13 mouse cellular contexts compared by ENCODE assay signal in the genomic region with DNA sequence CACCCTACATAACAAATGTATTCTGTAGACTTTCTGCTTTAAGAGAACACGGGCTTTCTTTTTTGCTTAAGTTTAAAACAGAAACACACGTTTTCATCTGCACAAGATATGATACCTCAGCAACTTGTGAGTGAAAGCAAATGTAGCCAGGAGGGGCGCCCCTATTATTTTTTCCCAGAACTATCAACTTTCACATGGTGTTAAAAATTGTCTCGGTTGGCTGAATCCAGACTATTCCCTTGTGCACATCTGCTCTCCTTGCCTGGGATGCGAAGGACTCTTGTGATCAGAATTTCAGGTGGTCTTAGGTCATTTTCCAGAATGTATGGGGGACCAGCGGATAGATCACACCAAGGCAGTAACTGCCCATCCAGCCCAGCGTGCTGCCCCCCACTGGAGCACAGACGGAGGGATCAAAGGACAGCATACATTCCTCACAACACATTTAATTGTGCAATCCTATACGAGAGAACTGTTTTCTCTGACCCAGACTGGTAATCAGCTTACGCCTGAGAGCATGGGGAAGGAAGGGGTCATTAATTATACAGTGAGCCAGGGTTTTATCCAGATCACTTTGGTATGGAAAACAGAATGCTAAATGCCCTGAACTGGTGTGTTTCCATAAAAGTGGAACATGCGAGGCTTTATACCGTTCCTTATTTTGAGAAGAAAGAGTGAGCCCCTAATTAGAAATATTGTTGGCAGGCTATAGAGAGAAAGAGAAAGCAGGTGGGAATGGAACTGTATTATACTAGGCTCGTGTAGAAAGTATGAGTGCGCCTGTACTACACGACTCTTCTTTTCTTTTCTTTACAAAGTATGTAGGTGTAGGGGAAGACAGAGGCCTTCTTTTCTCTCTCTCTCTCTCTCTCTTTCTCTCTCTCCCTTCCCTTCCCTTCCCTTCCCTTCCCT.
DNase-seq lines count a peak whose midpoint lies in the region; ATAC-seq lines count a peak whose summit lies in the region.
"Had no signal": no experiment of that assay in that cellular context is flagged by ENCODE, and none has a peak within 500 bp of the region (broad histone marks: within the 10 kb centered on the region; RNA-seq: fewer than 3 reads in every experiment).

No protein-coding gene starts in this region.

- H3K9ac ChIP-seq in hindbrain, embryonic 12.5 days, result no peak overlapping the region
- no peak overlapping the region for H3K9ac ChIP-seq in hindbrain, embryonic 13.5 days
- H3K9ac ChIP-seq in embryonic facial prominence, embryonic 11.5 days (replicated peaks; ENCODE audit: low read length), result no peak overlapping the region
- no peak overlapping the region for H3K9ac ChIP-seq in hindbrain, embryonic 15.5 days
- no peak overlapping the region for H3K9ac ChIP-seq in midbrain, embryonic 16.5 days (ENCODE audit: low read depth, low read length)

- ATAC-seq in hindbrain, embryonic 12.5 days (ENCODE audit: low FRiP score), result peak; percentile 55; the same call in 1 of the 2 replicates
- ATAC-seq in hindbrain, embryonic 13.5 days (ENCODE audit: low FRiP score), result no peak
- peak; percentile 63 for ATAC-seq in embryonic facial prominence, embryonic 11.5 days (replicated peaks; ENCODE audit: insufficient number of reproducible peaks, low FRiP score, low TSS enrichment, low read depth)
- ATAC-seq in hindbrain, embryonic 15.5 days (ENCODE audit: low FRiP score, low read depth), result 0 out of 2 replicates have a peak, but pooled peaks have one; percentile 52
- peak; percentile 61; the same call in 1 of the 2 replicates for ATAC-seq in midbrain, embryonic 16.5 days

- no peaks in the 10 kb centered on the region for H3K36me3 ChIP-seq in hindbrain, embryonic 12.5 days
- H3K36me3 ChIP-seq in hindbrain, embryonic 13.5 days, result no peaks in the 10 kb centered on the region
- no peaks in the 10 kb centered on the region for H3K36me3 ChIP-seq in embryonic facial prominence, embryonic 11.5 days (replicated peaks; ENCODE audit: control insufficient read depth, insufficient read depth, low read depth, low read length)
- no peaks in the 10 kb centered on the region for H3K36me3 ChIP-seq in hindbrain, embryonic 15.5 days
- no peaks in the 10 kb centered on the region for H3K36me3 ChIP-seq in midbrain, embryonic 16.5 days (ENCODE audit: control insufficient read depth, insufficient read depth, low read length)

- H3K9me3 ChIP-seq in hindbrain, embryonic 12.5 days (replicated peaks), result no peaks in the 10 kb centered on the region
- H3K9me3 ChIP-seq in hindbrain, embryonic 13.5 days, result no peaks in the 10 kb centered on the region
- no peaks in the 10 kb centered on the region for H3K9me3 ChIP-seq in embryonic facial prominence, embryonic 11.5 days (replicated peaks; ENCODE audit: control insufficient read depth, low read length)
- H3K9me3 ChIP-seq in hindbrain, embryonic 15.5 days, result no peaks in the 10 kb centered on the region
- H3K9me3 ChIP-seq in midbrain, embryonic 16.5 days (replicated peaks; ENCODE audit: control insufficient read depth, low read length, poor library complexity, severe bottlenecking), result no peaks in the 10 kb centered on the region

- no peak overlapping the region for H3K4me3 ChIP-seq in hindbrain, embryonic 12.5 days
- H3K4me3 ChIP-seq in hindbrain, embryonic 13.5 days, result no peak overlapping the region
- H3K4me3 ChIP-seq in embryonic facial prominence, embryonic 11.5 days (ENCODE audit: low read depth, low read length), result no peak overlapping the region
- no peak overlapping the region for H3K4me3 ChIP-seq in hindbrain, embryonic 15.5 days
- H3K4me3 ChIP-seq in midbrain, embryonic 16.5 days (ENCODE audit: low read depth, low read length), result no peak overlapping the region
- H3K4me3 ChIP-seq: erythroblast, embryonic 14.5 days; layer of hippocampus, adult 2 months had no signal

- H3K4me1 ChIP-seq in hindbrain, embryonic 12.5 days, result peaks cover 20% of the 10 kb centered on the region
- H3K4me1 ChIP-seq in hindbrain, embryonic 13.5 days (replicated peaks), result peaks cover 18% of the 10 kb centered on the region
- H3K4me1 ChIP-seq in embryonic facial prominence, embryonic 11.5 days (ENCODE audit: control insufficient read depth, insufficient read depth, low read length), result peaks cover 3% of the 10 kb centered on the region
- H3K4me1 ChIP-seq in hindbrain, embryonic 15.5 days (replicated peaks), result peaks cover 8% of the 10 kb centered on the region; the same call in 1 of the 2 replicates
- 0 out of 2 replicates have a peak, but pooled peaks cover 5% of the 10 kb centered on the region for H3K4me1 ChIP-seq in midbrain, embryonic 16.5 days (ENCODE audit: control insufficient read depth, insufficient read depth, low read length)

- H3K4me2 ChIP-seq in hindbrain, embryonic 12.5 days (replicated peaks), result no peak overlapping the region
- no peak overlapping the region for H3K4me2 ChIP-seq in hindbrain, embryonic 13.5 days
- no peak overlapping the region for H3K4me2 ChIP-seq in embryonic facial prominence, embryonic 11.5 days (ENCODE audit: low read depth, low read length)
- H3K4me2 ChIP-seq in hindbrain, embryonic 15.5 days, result no peak overlapping the region
- no peak overlapping the region for H3K4me2 ChIP-seq in midbrain, embryonic 16.5 days (ENCODE audit: low read length)

- H3K27me3 ChIP-seq in hindbrain, embryonic 12.5 days, result no peaks in the 10 kb centered on the region
- no peaks in the 10 kb centered on the region for H3K27me3 ChIP-seq in hindbrain, embryonic 13.5 days
- no peaks in the 10 kb centered on the region for H3K27me3 ChIP-seq in embryonic facial prominence, embryonic 11.5 days (ENCODE audit: control insufficient read depth, insufficient read depth, low read length)
- no peaks in the 10 kb centered on the region for H3K27me3 ChIP-seq in hindbrain, embryonic 15.5 days
- no peaks in the 10 kb centered on the region for H3K27me3 ChIP-seq in midbrain, embryonic 16.5 days (ENCODE audit: control insufficient read depth, insufficient read depth, low read depth, low read length)

- no peak overlapping the region for H3K27ac ChIP-seq in hindbrain, embryonic 12.5 days
- H3K27ac ChIP-seq in hindbrain, embryonic 13.5 days, result no peak overlapping the region
- no peak overlapping the region for H3K27ac ChIP-seq in embryonic facial prominence, embryonic 11.5 days (replicated peaks; ENCODE audit: low read depth, low read length)
- H3K27ac ChIP-seq in hindbrain, embryonic 15.5 days (replicated peaks), result no peak overlapping the region
- H3K27ac ChIP-seq in midbrain, embryonic 16.5 days (ENCODE audit: low read length), result peak overlapping the region; percentile 49; the same call in 1 of the 2 replicates
- H3K27ac ChIP-seq: layer of hippocampus, adult 2 months had no signal

- peak; percentile 31 for DNase-seq in embryonic facial prominence, embryonic 11.5 days (ENCODE audit: low spot score)
- DNase-seq in layer of hippocampus, adult 18-20 months (ENCODE audit: low spot score in 2 of 2), result no peak
- no peak for DNase-seq in cerebellum, postnatal 10 days
- DNase-seq in urinary bladder, adult 2 months (ENCODE audit: low spot score), result no peak
- DNase-seq: cerebellum, adult 11-12 months; heart, adult 18-20 months; thymus, adult 2 months had no signal

- 37% methylated on average over 15 of the region's 15 CpGs for WGBS in hindbrain, embryonic 12.5 days
- WGBS in hindbrain, embryonic 13.5 days, result 39% methylated on average over 15 of the region's 15 CpGs
- 37% methylated on average over 15 of the region's 15 CpGs for WGBS in embryonic facial prominence, embryonic 11.5 days
- WGBS in hindbrain, embryonic 15.5 days, result 43% methylated on average over 15 of the region's 15 CpGs
- WGBS in midbrain, embryonic 16.5 days, result 30% methylated on average over 15 of the region's 15 CpGs
